Mouse (Mus musculus) cortical plate, adult 2 months (tissue): ENCODE results near the gene Nedd8. TPM values are rescaled to one million over a fixed set of nuclear protein-coding genes. Genes with fewer than 3 reads are reported as not detected.

Source experiments
- H3K27ac ChIP-seq: fragments of 200-500 bp; 2 replicates; pipeline ENCODE4 v1.5.1; 2012; ENCODE audit warnings: low read length, control low read depth, inconsistent platforms; ENCODE audit not compliant: insufficient read depth
- H3K4me1 ChIP-seq: fragments of 200-500 bp; 2 replicates; pipeline ENCODE4 v1.6.1; 2011; ENCODE audit warnings: low read length; ENCODE audit not compliant: control insufficient read depth, insufficient read depth
- H3K4me3 ChIP-seq: fragments of 200-500 bp; 2 replicates; pipeline ENCODE4 v1.5.1; 2011; ENCODE audit warnings: mild to moderate bottlenecking, low read length, control low read depth; ENCODE audit not compliant: insufficient read depth
- CTCF ChIP-seq: fragments of 200-500 bp; IDR thresholded peaks from 2 replicates; pipeline ENCODE4 v1.5.1; 2011; ENCODE audit warnings: mild to moderate bottlenecking, control low read depth, low read length; ENCODE audit not compliant: insufficient read depth; ENCODE audit errors: extremely low read depth
- POLR2A ChIP-seq: fragments of 200-500 bp; IDR thresholded peaks from 2 replicates; pipeline ENCODE4 v1.6.1; 2011; ENCODE audit warnings: mild to moderate bottlenecking, low read length, control low read depth; ENCODE audit not compliant: insufficient read depth; ENCODE audit errors: extremely low read depth
- polyA plus RNA-seq: library from polyadenylated mRNA; depleted of rRNA; stranded (reverse); fragments of >200 nt; gene quantifications from 2 replicates; pipeline ENCODE4 v1.2.3, GENCODE M21; 2012

The Nedd8 gene
- polyA plus RNA-seq, 1 experiment: 346 TPM

DNA sequence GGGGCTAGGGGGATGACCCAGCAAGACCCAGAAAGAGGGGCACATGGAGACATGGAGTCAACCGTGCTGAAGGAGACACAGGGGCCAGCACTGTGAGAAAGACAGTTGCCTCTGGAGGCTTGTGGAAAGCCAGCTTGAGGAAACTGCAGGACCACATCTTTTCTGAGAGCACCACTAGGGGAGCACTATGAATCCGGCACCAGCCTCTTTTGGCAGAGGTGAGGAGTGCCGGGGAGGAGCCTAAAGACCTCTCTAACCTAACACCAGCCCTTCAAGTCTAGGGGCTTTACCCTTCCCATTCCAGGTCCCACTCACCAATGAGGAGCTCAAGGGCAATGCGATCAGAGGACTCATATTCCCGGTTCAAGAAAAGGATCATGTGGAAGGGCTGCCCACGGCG lies 39.9 kb upstream of the Nedd8 start:
- TF ChIP-seq POLR2A: no peak
- TF ChIP-seq CTCF: no peak
- no peak overlapping the region for H3K27ac ChIP-seq
- H3K4me3 ChIP-seq: no peak overlapping the region
- H3K4me1 ChIP-seq: no peaks in the 10 kb centered on the region

DNA sequence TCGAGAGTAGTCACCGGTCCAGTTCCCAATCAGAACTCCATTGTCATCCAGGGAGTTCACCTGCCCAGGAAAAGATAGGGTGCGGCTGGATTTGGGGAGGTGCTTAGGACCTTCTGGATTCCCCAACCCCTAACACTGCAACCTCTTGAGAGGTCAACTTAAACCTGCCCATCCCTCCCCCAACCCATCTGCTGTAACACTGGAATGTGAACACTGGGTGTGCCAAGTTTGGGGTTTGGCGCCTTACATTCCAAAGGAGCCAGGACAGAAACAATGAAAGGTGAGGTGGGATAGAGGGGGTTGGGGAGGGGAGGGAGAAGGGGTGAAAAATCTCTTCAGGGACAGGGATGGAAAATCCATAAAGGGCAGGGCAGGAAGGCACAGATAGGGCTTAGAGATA lies 37.6 kb upstream of the Nedd8 start:
- no peak for TF ChIP-seq CTCF
- no peak for TF ChIP-seq POLR2A
- Histone ChIP-seq H3K27ac (no peak overlapping the region), H3K4me3 (no peak overlapping the region), H3K4me1 (no peaks in the 10 kb centered on the region)

DNA sequence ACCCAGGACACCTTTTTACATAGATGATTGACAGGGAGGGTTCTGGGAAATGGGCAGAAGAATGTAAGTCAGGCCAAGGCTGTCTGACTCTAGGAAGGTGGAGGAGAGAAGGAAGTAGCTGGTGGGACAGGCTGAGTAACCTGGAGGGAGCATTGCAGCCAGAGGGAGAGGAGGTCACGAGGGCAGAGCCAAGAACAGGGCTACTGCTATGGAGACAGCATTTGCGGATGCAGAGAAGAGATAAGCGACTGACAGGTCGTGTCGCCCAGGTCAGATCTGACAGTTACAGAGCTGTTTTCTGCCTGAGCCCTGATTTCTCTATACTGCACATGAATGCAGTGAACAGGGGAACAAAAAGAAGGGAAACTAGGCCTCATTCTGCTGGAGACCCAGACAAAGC lies 35.5 kb upstream of the Nedd8 start:
- H3K4me1 ChIP-seq: no peaks in the 10 kb centered on the region
- TF ChIP-seq POLR2A (no peak), CTCF (no peak)
- H3K27ac ChIP-seq: no peak overlapping the region
- no peak overlapping the region for H3K4me3 ChIP-seq

DNA sequence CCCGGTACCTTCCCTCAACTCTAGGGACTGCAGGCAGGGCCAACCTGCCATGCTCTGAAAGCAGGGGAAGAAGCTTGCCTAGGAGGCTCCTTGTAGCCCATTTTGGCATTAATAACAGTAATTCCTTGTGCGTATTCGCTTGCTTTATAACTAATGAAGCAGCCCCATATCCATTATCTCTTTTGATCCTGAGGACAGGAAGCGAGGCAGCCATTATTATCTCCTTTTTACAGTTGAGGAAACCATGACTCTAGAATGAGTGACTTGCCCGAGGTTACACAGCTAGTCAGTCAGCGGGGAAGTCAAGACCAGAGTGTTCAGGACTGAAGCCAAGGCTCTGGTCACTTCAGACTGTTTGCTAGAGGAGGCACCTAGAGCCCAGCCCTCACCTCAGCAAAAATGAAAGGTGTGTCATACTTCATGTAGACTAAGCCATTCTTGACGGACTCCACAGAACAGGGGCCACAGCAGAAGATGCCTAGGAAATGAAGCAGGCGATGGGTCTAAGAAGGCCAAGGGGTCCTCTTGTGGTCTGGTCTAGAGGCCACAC lies 34.2 kb upstream of the Nedd8 start:
- Histone ChIP-seq H3K4me3 (no peak overlapping the region), H3K4me1 (no peaks in the 10 kb centered on the region), H3K27ac (no peak overlapping the region)
- no peak for TF ChIP-seq CTCF

DNA sequence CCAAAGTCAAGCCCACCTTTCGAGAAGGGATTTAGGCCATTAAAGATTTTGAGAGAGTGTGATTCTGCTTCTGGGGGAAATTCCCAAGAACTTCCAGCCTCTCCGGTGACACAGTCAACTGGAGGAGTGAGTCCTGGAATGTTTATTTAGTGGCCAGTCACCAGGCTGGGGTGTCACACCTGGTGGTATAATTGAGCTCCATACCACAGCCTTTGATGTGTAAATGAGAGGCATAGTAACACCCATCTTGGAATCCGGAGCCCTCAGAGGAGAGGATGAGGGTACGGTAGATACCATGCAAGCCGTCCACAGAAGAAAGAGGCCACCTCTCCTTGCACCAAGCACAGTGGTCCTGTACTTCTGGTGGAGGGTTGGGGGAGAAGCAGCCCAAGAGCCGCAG lies 30.8 kb upstream of the Nedd8 start:
- Histone ChIP-seq H3K27ac (no peak overlapping the region), H3K4me3 (no peak overlapping the region), H3K4me1 (no peaks in the 10 kb centered on the region)
- TF ChIP-seq POLR2A (no peak), CTCF (no peak)

DNA sequence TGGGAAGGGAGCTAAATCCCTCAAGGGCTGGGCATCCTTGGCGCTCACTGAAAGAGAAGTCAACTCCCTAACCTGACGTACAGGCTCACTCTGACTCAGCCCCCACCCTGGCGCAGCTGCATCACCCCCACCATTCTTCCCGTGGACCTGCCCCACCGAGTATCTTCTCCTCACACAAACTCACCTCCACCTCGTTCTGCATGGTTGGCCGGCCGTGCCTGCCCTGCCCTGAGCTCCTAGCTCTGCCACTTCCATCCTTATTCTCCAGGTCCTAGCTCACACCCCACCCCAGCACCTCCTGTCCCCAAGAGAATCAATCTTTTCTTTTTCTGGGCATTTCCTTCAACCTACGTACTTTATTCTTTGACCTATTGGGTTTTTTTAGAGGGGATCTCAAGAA lies 29.2 kb upstream of the Nedd8 start:
- Histone ChIP-seq H3K4me1 (no peaks in the 10 kb centered on the region), H3K27ac (no peak overlapping the region), H3K4me3 (no peak overlapping the region)
- TF ChIP-seq CTCF: no peak
- TF ChIP-seq POLR2A: no peak

DNA sequence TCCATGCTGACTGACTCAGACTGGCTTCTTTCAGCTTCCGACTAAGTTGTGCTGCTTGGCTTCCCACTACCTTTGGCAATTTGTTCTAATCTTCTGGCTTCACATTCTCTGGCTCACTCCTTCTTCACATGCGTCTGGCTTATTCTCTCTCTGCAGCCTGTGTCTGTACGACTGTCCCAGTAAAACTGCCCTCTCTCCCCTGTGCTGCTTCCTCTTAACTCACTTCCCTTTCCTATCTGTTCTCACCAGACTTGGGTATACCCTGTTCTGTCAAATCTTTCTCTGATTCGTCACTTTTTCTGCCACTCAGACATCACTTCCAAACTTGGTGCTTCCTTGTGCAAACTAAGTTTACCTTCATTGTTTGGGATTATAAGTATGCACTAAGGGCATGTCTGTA lies 25.3 kb upstream of the Nedd8 start:
- H3K27ac ChIP-seq: no peak overlapping the region
- H3K4me1 ChIP-seq: no peaks in the 10 kb centered on the region; the same call in 1 of the 2 replicates
- TF ChIP-seq POLR2A: no peak
- no peak for TF ChIP-seq CTCF
- H3K4me3 ChIP-seq: no peak overlapping the region

DNA sequence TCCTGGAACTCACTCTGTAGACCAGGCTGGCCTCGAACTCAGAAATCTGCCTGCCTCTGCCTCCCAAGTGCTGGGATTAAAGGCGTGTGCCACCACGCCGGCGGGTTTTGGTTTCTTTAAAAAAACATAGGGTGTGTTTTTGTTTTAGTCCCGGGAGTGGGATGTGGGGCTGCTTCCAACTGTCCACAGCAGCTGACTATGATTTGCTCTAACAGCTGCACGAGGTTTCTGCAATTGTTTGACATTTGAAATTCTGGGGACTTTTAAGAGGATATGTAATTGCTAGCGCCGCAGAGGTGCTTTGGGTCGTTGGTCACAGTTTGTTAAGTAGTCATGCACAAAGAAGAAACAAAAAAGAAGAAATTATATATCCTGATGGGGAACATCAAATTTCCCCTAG lies 17.5 kb upstream of the Nedd8 start:
- TF ChIP-seq CTCF (no peak), POLR2A (no peak)
- H3K27ac ChIP-seq: no peak overlapping the region
- no peaks in the 10 kb centered on the region; the same call in 1 of the 2 replicates for H3K4me1 ChIP-seq
- no peak overlapping the region for H3K4me3 ChIP-seq

DNA sequence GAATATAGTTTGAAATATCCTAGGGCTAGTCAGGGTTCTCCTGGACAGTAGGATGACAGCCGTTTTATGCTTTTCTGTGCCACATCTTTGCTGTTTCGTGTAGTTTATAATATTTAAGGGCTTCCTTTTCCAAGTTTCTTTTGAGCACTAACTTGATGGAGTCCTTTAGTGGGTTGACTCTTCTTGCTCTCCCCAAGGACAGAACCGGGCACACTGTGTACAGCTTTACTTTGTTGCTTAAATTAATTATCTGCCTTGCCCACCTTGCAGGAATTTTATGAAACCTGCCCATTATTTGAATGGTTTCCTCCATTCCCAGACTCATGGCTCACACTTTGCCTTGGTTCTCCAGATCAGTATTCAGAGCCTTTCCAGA lies 10.2 kb upstream of the Nedd8 start:
- peak overlapping the region; percentile 48 for H3K4me3 ChIP-seq
- no peak overlapping the region for H3K27ac ChIP-seq
- TF ChIP-seq CTCF: no peak
- no peak for TF ChIP-seq POLR2A
- H3K4me1 ChIP-seq: no peaks in the 10 kb centered on the region

DNA sequence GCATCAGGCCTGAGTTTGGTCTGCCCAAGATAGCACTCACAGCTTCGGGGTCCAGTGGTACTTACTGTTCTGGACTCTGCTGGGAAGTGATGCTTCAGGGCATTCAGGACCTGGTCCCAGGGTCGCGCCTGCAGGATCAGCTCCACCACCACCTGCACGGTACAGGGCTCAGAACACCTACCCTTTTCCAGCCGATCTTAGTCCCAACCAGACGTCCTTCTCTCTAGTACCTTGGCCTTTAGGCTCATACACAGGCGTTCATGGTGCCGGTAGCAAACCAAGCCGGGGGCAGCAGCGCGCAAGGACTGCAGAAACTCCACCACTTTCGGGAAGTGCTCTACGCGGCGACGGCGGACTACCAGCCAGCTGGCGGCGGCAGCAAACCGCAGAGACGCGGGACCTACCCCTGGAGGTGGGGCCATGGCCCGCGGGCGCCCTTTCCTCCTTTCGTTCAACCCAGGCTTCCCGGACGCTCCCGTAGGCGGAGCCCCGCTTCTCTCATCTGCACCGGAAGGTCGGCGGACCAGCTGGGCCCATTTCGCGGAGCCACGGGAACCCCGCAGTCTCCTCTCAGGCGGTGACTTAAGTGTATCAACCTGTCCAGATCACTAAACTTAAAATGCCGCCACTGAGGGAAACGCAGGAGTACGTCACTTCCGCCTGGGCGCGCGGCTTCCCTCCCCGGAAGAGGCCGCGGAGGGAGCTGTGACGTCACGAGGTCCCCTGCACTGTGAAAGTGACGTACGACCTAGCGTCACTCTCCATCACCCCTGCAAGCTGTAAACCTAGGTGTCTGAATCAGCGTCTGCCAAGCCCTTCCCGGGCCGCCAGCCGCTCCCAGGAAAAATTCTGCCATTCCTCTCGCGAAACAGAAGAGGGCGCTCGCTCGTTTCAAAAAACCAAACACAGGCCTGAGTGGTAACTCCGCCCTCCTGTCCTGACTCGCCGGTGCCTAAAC lies 9.5 kb upstream of the Nedd8 start, which contains the start of gene Tinf2:
Gene Tinf2 (minus strand): TSS at position 661 of the 958 bp plus-strand sequence.
- TF ChIP-seq POLR2A: no peak
- TF ChIP-seq CTCF: peak; percentile 74
- Histone ChIP-seq H3K27ac (no peak within 1 kb of the TSS), H3K4me3 (peak within 1 kb of the TSS; percentile 48), H3K4me1 (no peaks in the 10 kb centered on the region)
